ENCODE assay signal across 20 mouse cellular contexts in the genomic region with DNA sequence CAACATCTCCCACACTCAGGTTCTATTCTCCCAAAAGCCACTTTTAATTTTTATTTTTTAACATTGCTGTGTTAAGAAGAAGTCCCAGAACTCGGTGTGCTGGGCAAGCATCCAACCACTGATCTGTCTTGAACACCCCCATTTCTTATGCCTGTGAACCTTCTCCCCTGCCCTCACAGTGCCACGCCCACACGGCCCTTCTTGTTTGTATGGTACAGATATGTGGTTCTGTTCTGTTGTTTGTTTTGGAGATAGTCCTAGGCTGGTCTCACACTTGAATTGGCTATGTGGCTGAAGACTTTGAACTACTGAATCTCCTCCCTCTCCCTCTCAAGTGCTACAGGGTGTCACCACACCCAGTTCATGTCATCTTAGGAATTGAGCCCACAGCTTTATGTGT.
DNase-seq lines count a peak whose midpoint lies in the region; ATAC-seq and TF ChIP-seq lines count a peak whose summit lies in the region.
"Had no signal": no experiment of that assay in that cellular context is flagged by ENCODE, and none has a peak within 500 bp of the region (broad histone marks: within the 10 kb centered on the region; RNA-seq: fewer than 3 reads in every experiment).

No protein-coding gene starts in this region.

- DNase-seq in liver, adult 2 months (ENCODE audit: extremely low read depth, low read depth, low spot score) = peak; percentile 69
- DNase-seq in liver, postnatal 0 days = no peak
- DNase-seq in brain, adult 2 months (ENCODE audit: low read depth, low spot score) = peak; percentile 52
- DNase-seq in kidney, adult 8-10 months = peak; percentile 7 to 24
- peak; percentile 13 for DNase-seq in telencephalon, adult 2 months (ENCODE audit: low read depth, low spot score)
- no peak for DNase-seq in urinary bladder, postnatal 25 days (ENCODE audit: low spot score)
- DNase-seq: adrenal gland, adult 2 months; cerebellum, adult 11 months; cerebellum, postnatal 14 days; embryo, embryonic 11 days; gastrocnemius, postnatal 36 days; heart, postnatal 4 days had no signal

- no peak for TF ChIP-seq EP300 in liver, postnatal 0 days (IDR thresholded peaks at IDR 0.05; ENCODE audit: low read depth)

- no peak for TF ChIP-seq POLR2A in liver, adult 2 months (IDR thresholded peaks at IDR 0.05; ENCODE audit: extremely low read depth, insufficient read depth, low read length)

- no peak overlapping the region for H3K4me2 ChIP-seq in liver, postnatal 0 days (ENCODE audit: low read depth, low read length)
- H3K4me2 ChIP-seq: embryonic facial prominence, embryonic 15.5 days; forebrain, embryonic 12.5 days; heart, embryonic 13.5 days; limb, embryonic 13.5 days; liver, embryonic 15.5 days had no signal

- H3K27ac ChIP-seq in liver, adult 2 months (replicated peaks; ENCODE audit: insufficient read depth, low read depth, low read length) = no peak overlapping the region
- no peak overlapping the region for H3K27ac ChIP-seq in liver, postnatal 0 days (ENCODE audit: low read depth)
- H3K27ac ChIP-seq: embryonic facial prominence, embryonic 15.5 days; forebrain, embryonic 12.5 days; heart, embryonic 13.5 days; hindbrain, postnatal 0 days; limb, embryonic 13.5 days; liver, embryonic 15.5 days; midbrain, embryonic 10.5 days had no signal

- no peaks in the 10 kb centered on the region for H3K79me2 ChIP-seq in liver, adult 2 months (ENCODE audit: control insufficient read depth, insufficient read depth, low read length)

- H3K27me3 ChIP-seq in liver, adult 2 months (ENCODE audit: control insufficient read depth, insufficient read depth, low read length) = no peaks in the 10 kb centered on the region
- H3K27me3 ChIP-seq in liver, postnatal 0 days (ENCODE audit: insufficient read depth, low read length) = no peaks in the 10 kb centered on the region
- H3K27me3 ChIP-seq: embryonic facial prominence, embryonic 15.5 days; forebrain, embryonic 12.5 days; heart, embryonic 13.5 days; limb, embryonic 13.5 days; liver, embryonic 15.5 days had no signal

- no peaks in the 10 kb centered on the region for H3K4me1 ChIP-seq in liver, adult 2 months (ENCODE audit: control insufficient read depth, insufficient read depth, low read length)
- 0 out of 2 replicates have a peak, but pooled peaks cover 4% of the 10 kb centered on the region for H3K4me1 ChIP-seq in liver, postnatal 0 days (ENCODE audit: insufficient read depth)
- H3K4me1 ChIP-seq: liver, embryonic 15.5 days had no signal

- H3K9me3 ChIP-seq in liver, postnatal 0 days (ENCODE audit: low read length) = no peaks in the 10 kb centered on the region
- H3K9me3 ChIP-seq: embryonic facial prominence, embryonic 15.5 days; forebrain, embryonic 12.5 days; heart, embryonic 13.5 days; limb, embryonic 13.5 days; liver, embryonic 15.5 days; midbrain, embryonic 10.5 days had no signal

- 45% methylated on average over 3 of the region's 3 CpGs for WGBS in liver, adult 2 months
- 65% methylated on average over 3 of the region's 3 CpGs for WGBS in liver, postnatal 0 days (ENCODE audit: insufficient replicate concordance)

- no peak overlapping the region for H3K4me3 ChIP-seq in liver, adult 2 months (ENCODE audit: insufficient read depth, low read depth, low read length)
- H3K4me3 ChIP-seq in liver, postnatal 0 days (ENCODE audit: low read depth, low read length) = no peak overlapping the region
- H3K4me3 ChIP-seq: embryonic facial prominence, embryonic 15.5 days; forebrain, embryonic 12.5 days; heart, embryonic 13.5 days; limb, embryonic 13.5 days; liver, embryonic 15.5 days; midbrain, embryonic 10.5 days had no signal

- ATAC-seq in liver, postnatal 0 days = no peak
- no peak for ATAC-seq in megakaryocyte progenitor cell, adult 5-6 weeks (replicated peaks; ENCODE audit: poor library complexity)
- ATAC-seq: hindbrain, postnatal 0 days had no signal

- no peaks in the 10 kb centered on the region for H3K36me3 ChIP-seq in liver, adult 2 months (ENCODE audit: control insufficient read depth, insufficient read depth, low read length)
- no peaks in the 10 kb centered on the region for H3K36me3 ChIP-seq in liver, postnatal 0 days (replicated peaks; ENCODE audit: insufficient read depth, low read length)
- H3K36me3 ChIP-seq: forebrain, embryonic 12.5 days; heart, embryonic 13.5 days; limb, embryonic 13.5 days; liver, embryonic 15.5 days; midbrain, embryonic 10.5 days had no signal

- no peak overlapping the region for H3K9ac ChIP-seq in liver, adult 2 months (ENCODE audit: low read depth, low read length)
- H3K9ac ChIP-seq in liver, postnatal 0 days (replicated peaks) = no peak overlapping the region
- H3K9ac ChIP-seq: embryonic facial prominence, embryonic 15.5 days; forebrain, embryonic 12.5 days; heart, embryonic 13.5 days; limb, embryonic 13.5 days; liver, embryonic 15.5 days had no signal

- TF ChIP-seq CTCF in liver, adult 2 months (IDR thresholded peaks at IDR 0.05; ENCODE audit: low read depth, low read length) = no peak
- TF ChIP-seq CTCF in liver, postnatal 0 days (IDR thresholded peaks at IDR 0.05; ENCODE audit: low read depth) = no peak

Comparison
In these comparisons a context has a peak if more than half of its experiments do, and no peak if none do; other contexts are left out.
1. DNase-seq: peak in liver, adult 2 months (single experiment), brain, adult 2 months (single experiment), kidney, adult 8-10 months (2 of 2) and telencephalon, adult 2 months (single experiment); none in liver, postnatal 0 days (single experiment) and urinary bladder, postnatal 25 days (single experiment).